Mouse (Mus musculus): ENCODE results near the gene Smarcd3.

- TF ChIP-seq CTCF (IDR thresholded peaks at IDR 0.05; ENCODE audit: extremely low read depth, insufficient read length, insufficient replicate concordance, low read depth, low read length), result no peak
- TF ChIP-seq POLR2A (IDR thresholded peaks at IDR 0.05; ENCODE audit: low read depth, low read length), result no peak
Observed at GRCm38 (mm10) chr5:24635093-24635492, 10.9 kb upstream of the Smarcd3 start.
